Mouse (Mus musculus) embryonic facial prominence, embryonic 15.5 days (tissue): ENCODE data around the gene Ucn2. TPM values are rescaled to one million over a fixed set of nuclear protein-coding genes. Genes with fewer than 3 reads are reported as not detected.

Experiments
- ATAC-seq: fragments of 200-750 bp; cut with Nextera tagmentation; 2 replicates; pipeline ENCODE4 v1.8.0; 2017; ENCODE audit warnings: low read depth, moderate TSS enrichment; ENCODE audit not compliant: insufficient number of reproducible peaks, low FRiP score, low TSS enrichment
- H3K27ac ChIP-seq: fragments of 300-500 bp; sonication (generic); replicated peaks from 2 replicates; pipeline ENCODE4 v1.5.1; 2015; ENCODE audit warnings: mild to moderate bottlenecking, inconsistent platforms
- H3K27me3 ChIP-seq: fragments of 300-500 bp; sonication (generic); 2 replicates; pipeline ENCODE4 v1.6.1; 2015; ENCODE audit warnings: inconsistent platforms
- H3K36me3 ChIP-seq: fragments of 300-500 bp; sonication (generic); 2 replicates; pipeline ENCODE4 v1.6.1; 2015; ENCODE audit warnings: mild to moderate bottlenecking, inconsistent platforms
- H3K4me1 ChIP-seq: fragments of 300-500 bp; sonication (generic); 2 replicates; pipeline ENCODE4 v1.6.1; 2015; ENCODE audit warnings: inconsistent platforms
- H3K4me2 ChIP-seq: fragments of 300-500 bp; sonication (generic); replicated peaks from 2 replicates; pipeline ENCODE4 v1.6.1; 2015; ENCODE audit warnings: mild to moderate bottlenecking, inconsistent platforms
- H3K4me3 ChIP-seq: fragments of 300-500 bp; sonication (generic); replicated peaks from 2 replicates; pipeline ENCODE4 v1.5.1; 2015; ENCODE audit warnings: mild to moderate bottlenecking, inconsistent platforms
- H3K9ac ChIP-seq: fragments of 300-500 bp; sonication (generic); 2 replicates; pipeline ENCODE4 v1.6.1; 2015; ENCODE audit warnings: inconsistent platforms
- H3K9me3 ChIP-seq: fragments of 300-500 bp; sonication (generic); replicated peaks from 2 replicates; pipeline ENCODE4 v1.6.1; 2016; ENCODE audit warnings: inconsistent platforms
- WGBS: fragments of 180-500 bp; shearing (Covaris S2); methylation state at CpG from one replicate; pipeline ENCODE4 v1.1.7; 2015; 5-methylcytosine and 5-hydroxymethylcytosine counted together
- microRNA counts: library from miRNA; unstranded; fragments of <30 nt; microRNA quantifications from one replicate; lab custom pipeline; 2016
- microRNA-seq: library from miRNA; unstranded; fragments of <30 nt; microRNA quantifications from one replicate; pipeline ENCODE4, GENCODE M21; 2016; ENCODE audit warnings: borderline number of aligned reads
- polyA plus RNA-seq: library from polyadenylated mRNA; unstranded; fragments of >200 nt; fragmentation: Nextera tagmentation; extraction: Ambion mirVana; gene quantifications from 2 replicates; pipeline ENCODE4 v1.2.1, GENCODE M21; 2015

Ucn2 gene
- polyA plus RNA-seq, 1 experiment from 2014 or later, result 0.89 TPM

GRCm38 (mm10) chr9:109032435-109032834 is 46.6 kb downstream of the Ucn2 start:
- H3K4me1 ChIP-seq, result no peaks in the 10 kb centered on the region
- WGBS, result 79% methylated on average over 6 of the region's 6 CpGs
- H3K4me2 ChIP-seq, result no peak overlapping the region
- H3K9me3 ChIP-seq, result no peaks in the 10 kb centered on the region
- no peak for ATAC-seq
- no peak overlapping the region for H3K9ac ChIP-seq
- no peak overlapping the region for H3K27ac ChIP-seq
- H3K36me3 ChIP-seq, result peaks cover 14% of the 10 kb centered on the region; the same call in 1 of the 2 replicates
- no peaks in the 10 kb centered on the region for H3K27me3 ChIP-seq
- H3K4me3 ChIP-seq, result no peak overlapping the region

MicroRNAs encoded within 50 kb of the gene (microRNA counts, 519-probe panel; counts per million panel counts)
- microRNA mmu-miR-711 (lab: Ali Mortazavi, UCI), result not detected

Small RNA genes within 50 kb of the gene (microRNA-seq; reads per million reads assigned to microRNA genes)
- gene Mir711, result not detected

Other genes with a start within 250 kb of the Ucn2 start
- 89.7 and 101 TPM in 2 replicates for gene Ip6k2, start 202.2 kb upstream of the Ucn2 start, polyA plus RNA-seq
- gene Nckipsd, start 177.6 kb upstream of the Ucn2 start, polyA plus RNA-seq, result 16.5 and 20.4 TPM in 2 replicates
- gene Celsr3, start 159.7 kb upstream of the Ucn2 start, polyA plus RNA-seq, result 0.53 and 0.58 TPM in 2 replicates
- 15.2 and 15.3 TPM in 2 replicates for gene Slc26a6, start 132.7 kb upstream of the Ucn2 start, polyA plus RNA-seq
- 0.38 and 0.83 TPM in 2 replicates for gene Tmem89, start 71.4 kb upstream of the Ucn2 start, polyA plus RNA-seq
- 470 and 480 TPM in 2 replicates for gene Uqcrc1, start 49.4 kb upstream of the Ucn2 start, polyA plus RNA-seq
- 38.7 and 48.9 TPM in 2 replicates for gene Col7a1, start 32.4 kb upstream of the Ucn2 start, polyA plus RNA-seq
- 14.0 and 14.9 TPM in 2 replicates for gene Pfkfb4, start 5.8 kb downstream of the Ucn2 start, polyA plus RNA-seq
- gene Shisa5, start 52.6 kb downstream of the Ucn2 start, polyA plus RNA-seq, result 106 and 116 TPM in 2 replicates
- 21.0 and 22.5 TPM in 2 replicates for gene Trex1, start 73.7 kb downstream of the Ucn2 start, polyA plus RNA-seq
- gene Atrip, start 88.1 kb downstream of the Ucn2 start, polyA plus RNA-seq, result 26.8 and 30.8 TPM in 2 replicates
- gene Ccdc51, start 96.5 kb downstream of the Ucn2 start, polyA plus RNA-seq, result 13.7 and 16.6 TPM in 2 replicates
- gene Tma7, start 96.6 kb downstream of the Ucn2 start, polyA plus RNA-seq, result 509 and 534 TPM in 2 replicates
- gene Plxnb1, start 109.4 kb downstream of the Ucn2 start, polyA plus RNA-seq, result 14.4 and 15.7 TPM in 2 replicates
- not detected in 2 replicates for gene Fbxw21, start 176.0 kb downstream of the Ucn2 start, polyA plus RNA-seq
- gene Fbxw13, start 210.0 kb downstream of the Ucn2 start, polyA plus RNA-seq, result not detected in 2 replicates
- not detected in 2 replicates for gene Fbxw20, start 248.7 kb downstream of the Ucn2 start, polyA plus RNA-seq